Mouse (Mus musculus): ENCODE data around the gene Gm49318.
"Not testable (repeated sequence)": the region's sequence is repeated elsewhere in the genome, so short reads cannot be mapped to it uniquely, and the experiment has no call there.

Gm49318 gene

DNA sequence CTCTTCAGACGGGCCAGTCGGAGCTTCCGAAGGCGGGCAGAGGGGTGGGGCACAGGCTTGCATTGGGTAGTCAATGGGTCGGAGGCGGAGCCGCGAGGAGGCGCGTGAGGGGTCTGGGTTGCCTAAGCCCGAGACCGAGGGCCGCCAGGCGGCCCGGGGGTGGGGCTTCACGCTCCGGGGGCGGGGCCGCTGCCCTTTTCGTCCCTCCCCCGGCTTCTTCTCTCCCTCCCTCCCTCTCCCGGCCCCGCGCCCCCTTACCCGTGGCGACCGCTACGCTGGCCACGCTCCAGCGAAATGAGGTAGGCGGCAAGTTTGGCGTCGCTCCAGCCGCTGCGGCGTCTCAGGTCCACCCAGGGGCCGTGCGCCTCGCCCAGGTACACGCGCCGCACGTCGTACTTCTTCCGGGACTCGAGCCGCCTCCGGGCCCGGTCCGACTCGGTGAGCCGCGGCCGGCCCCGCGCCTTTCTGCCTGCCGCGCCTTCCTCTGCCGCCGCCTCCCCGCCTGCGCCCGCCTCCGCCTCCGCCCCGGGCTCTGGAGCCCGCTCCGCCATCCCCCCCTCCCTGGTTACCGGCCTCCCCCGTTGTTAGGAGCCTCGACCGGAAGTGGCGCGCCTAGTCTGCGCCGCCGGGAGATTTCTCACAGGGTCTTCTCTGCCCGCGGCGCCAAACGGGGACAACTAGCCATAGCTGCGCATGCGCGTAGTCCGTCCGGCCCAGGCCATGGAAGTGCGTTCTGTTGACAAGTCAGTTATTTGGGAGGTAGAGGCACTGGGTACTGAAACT lies at the start of gene Gm49318, which contains the start of gene Zfp653:
TSS of gene Gm49318 (minus strand) at position 469 of the 783 bp plus-strand sequence.
TSS of gene Zfp653 (minus strand) at position 586 of the 783 bp plus-strand sequence.
- peak; percentile 93 to 95 for DNase-seq (ENCODE audit: low spot score in 2 of 2)

GRCm38 (mm10) chr9:22119543-22119942 lies 48.5 kb upstream of the Gm49318 start:
- DNase-seq (ENCODE audit: low spot score in 2 of 2): no peak

GRCm38 (mm10) chr9:22117754-22118456 lies 46.8 kb upstream of the Gm49318 start:
- peak; percentile 52 to 74 for DNase-seq (ENCODE audit: low spot score in 2 of 2)

- peak; percentile 93 to 94 for DNase-seq (ENCODE audit: low spot score in 2 of 2)
Measured at GRCm38 (mm10) chr9:22116740-22117426, 45.8 kb upstream of the Gm49318 start, which contains the start of gene Elof1. Elof1 (minus strand) TSS chr9:22117172.

GRCm38 (mm10) chr9:22116086-22116485 lies 45.0 kb upstream of the Gm49318 start:
- DNase-seq (ENCODE audit: low spot score in 2 of 2): peak in 1 of 2 experiments; percentile 19

DNA sequence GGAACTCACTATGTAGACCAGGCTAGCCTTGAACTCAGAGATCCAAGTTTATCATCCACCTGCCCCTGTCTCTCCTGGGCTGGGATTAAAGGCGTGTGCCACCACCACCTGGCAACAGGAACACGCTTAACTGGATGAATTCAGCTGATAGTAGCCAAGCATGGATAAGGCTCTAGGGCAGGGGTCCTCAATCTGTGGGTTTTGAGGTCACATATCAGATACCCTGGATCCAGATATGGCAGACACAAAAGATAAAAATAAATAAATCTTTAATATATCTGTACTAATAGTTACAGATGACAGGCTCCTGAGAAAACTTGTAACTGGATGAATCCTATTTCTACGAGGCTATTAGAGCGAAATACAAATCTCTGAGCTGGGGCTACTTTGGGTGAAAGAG lies 44.6 kb upstream of the Gm49318 start:
- DNase-seq (ENCODE audit: low spot score in 2 of 2): no peak

DNA sequence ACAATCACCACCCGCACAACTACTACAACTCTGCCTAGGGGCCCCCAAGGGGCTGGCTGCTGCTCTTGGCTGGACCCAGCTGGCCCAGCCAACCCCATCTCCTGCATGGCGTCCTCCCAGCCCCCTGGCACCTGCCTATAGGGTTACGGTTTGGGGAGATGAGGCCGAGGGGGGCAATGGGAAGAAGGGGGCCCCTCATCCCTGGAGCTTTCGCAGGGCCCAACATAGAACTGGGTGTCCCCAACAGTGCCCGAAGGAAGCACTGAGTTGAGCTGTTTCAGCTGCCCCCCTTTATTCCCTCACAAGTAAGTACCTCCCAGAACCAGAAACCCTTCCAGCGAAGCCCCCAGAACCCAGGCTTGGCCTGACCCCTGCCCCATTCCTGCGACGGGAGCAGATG lies 37.1 kb upstream of the Gm49318 start:
- DNase-seq (ENCODE audit: low spot score in 2 of 2): no peak

- DNase-seq (ENCODE audit: low spot score in 2 of 2): no peak
Measured at GRCm38 (mm10) chr9:22099922-22100321, 28.9 kb upstream of the Gm49318 start.

GRCm38 (mm10) chr9:22098993-22099696 lies 28.1 kb upstream of the Gm49318 start, which contains the start of gene Cnn1:
Cnn1 (plus strand) TSS chr9:22099216.
- no peak for DNase-seq (ENCODE audit: low spot score in 2 of 2)

DNA sequence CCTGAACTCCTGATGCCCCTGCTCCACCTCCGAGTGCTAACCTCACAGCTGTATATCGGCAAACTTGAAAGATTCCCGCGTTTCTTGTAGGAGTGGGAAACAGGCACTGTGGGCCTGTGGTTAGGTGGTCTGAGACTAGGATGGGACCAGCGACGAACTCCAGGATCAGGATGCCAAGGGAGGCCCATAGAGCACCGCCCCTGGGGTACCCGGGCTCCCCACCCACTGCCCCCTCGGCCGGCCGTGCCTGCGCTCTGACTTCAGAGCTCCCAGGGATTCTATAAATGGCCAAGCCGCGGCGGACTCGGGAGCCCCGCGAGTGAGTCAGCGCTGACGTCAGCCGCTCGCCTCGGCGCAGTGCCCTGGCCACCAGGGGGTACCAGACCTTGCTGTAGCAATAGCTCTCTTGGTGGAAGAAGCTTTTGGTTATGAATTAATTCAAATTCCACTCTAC lies 24.8 kb upstream of the Gm49318 start:
- peak; percentile 65 to 80 for DNase-seq (ENCODE audit: low spot score in 2 of 2)

- DNase-seq (ENCODE audit: low spot score in 2 of 2): no peak
Measured at GRCm38 (mm10) chr9:22092746-22093145, 21.7 kb upstream of the Gm49318 start.

- no peak for DNase-seq (ENCODE audit: low spot score in 2 of 2)
Measured at GRCm38 (mm10) chr9:22089986-22090385, 18.9 kb upstream of the Gm49318 start.

- no peak for DNase-seq (ENCODE audit: low spot score in 2 of 2)
Measured at GRCm38 (mm10) chr9:22089281-22089680, 18.2 kb upstream of the Gm49318 start.

DNA sequence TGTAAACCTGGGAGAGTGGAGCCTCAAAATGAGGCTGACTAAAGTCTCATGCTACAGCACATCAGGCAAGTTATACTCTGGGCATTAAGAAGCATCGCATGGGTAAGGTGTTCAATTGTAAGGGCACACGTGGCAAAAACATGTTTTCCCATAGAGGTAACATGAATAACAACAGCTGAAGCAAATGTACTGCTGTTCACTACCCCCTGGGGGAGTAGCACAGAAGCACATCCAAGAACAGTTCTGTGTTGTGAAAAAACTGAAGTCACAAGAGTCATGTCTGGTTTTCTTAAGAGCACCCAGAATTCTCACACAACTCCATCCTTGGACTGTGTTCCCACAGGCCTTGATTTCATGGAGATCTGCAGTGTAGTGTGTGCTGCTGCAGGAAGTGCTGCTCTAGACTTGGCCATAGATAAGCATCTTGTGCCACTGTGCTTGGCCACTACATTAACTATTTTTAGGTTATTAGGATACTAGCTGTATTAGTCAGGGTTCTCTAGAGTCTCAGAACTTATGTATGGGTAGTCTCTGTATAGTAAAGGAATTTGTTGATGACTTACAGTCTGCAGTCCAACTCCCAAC lies 16.1 kb upstream of the Gm49318 start:
- no peak for DNase-seq (ENCODE audit: low spot score in 2 of 2)

GRCm38 (mm10) chr9:22086012-22086411 lies 15.0 kb upstream of the Gm49318 start:
- no peak for DNase-seq (ENCODE audit: low spot score in 2 of 2)

DNA sequence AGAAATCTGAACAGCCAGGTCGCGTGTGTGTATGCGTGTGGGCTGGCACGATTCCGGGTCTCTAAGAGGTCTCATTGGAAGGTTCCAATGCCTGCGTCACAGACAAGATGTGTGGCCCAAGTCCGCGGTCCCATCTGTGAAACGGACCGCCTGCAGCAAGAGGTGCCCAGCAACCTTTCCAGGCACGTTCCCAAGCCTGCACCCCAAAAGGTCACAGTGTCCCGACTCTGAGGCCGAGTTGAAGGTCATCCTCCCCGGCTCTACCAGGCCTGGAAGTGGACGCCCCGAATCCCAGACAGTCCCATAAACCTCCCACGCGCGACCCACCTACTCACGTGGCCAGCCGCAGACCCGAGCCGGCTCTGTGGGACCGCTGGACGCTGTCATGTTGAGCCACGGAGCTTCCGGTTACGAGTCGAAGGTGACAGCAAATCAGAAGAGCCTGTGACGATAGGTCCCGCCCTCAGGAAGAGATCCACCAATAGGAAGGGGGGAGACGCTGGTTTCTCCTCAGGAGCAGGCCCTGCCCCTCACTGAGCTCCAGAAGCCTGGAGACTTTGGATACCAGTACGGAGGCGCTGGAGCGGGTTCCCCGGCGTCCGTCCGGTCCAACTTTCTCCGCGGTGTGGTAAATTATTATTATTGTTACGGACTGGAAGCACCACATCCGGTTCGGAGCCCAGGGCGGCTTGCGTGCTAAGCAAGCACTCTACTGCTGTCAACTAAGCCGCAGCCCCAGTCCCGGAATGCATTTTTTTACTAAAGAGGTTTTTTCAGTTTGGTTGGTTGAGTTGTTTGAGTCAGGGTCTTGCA lies 14.2 kb upstream of the Gm49318 start, which contains the start of gene Ecsit:
TSS of gene Ecsit (minus strand) at position 417 of the 813 bp plus-strand sequence.
- DNase-seq (ENCODE audit: low spot score in 2 of 2): peak; percentile 85 to 90

GRCm38 (mm10) chr9:22084667-22085021 lies 13.6 kb upstream of the Gm49318 start:
- DNase-seq (ENCODE audit: low spot score in 2 of 2): no peak

- DNase-seq (ENCODE audit: low spot score in 2 of 2): no peak
Measured at GRCm38 (mm10) chr9:22076223-22076622, 5.2 kb upstream of the Gm49318 start.

- DNase-seq (ENCODE audit: low spot score in 2 of 2): not testable (repeated sequence)
Measured at GRCm38 (mm10) chr9:22075778-22076177, 4.7 kb upstream of the Gm49318 start.

- DNase-seq (ENCODE audit: low spot score in 2 of 2): no peak
Measured at GRCm38 (mm10) chr9:22072276-22072675, 1.2 kb upstream of the Gm49318 start.

All from thymus, postnatal 10 days (tissue).